Mouse (Mus musculus) bone marrow macrophage, adult 2 months (primary cell): Measurements from ENCODE around the gene Gas2.

Experiments used
- CTCF ChIP-seq: IDR thresholded peaks from 2 replicates; pipeline ENCODE4 v1.5.1; 2012; ENCODE audit warnings: low read depth, mild to moderate bottlenecking, low read length, moderate library complexity
- POLR2A ChIP-seq: IDR thresholded peaks from 2 replicates; pipeline ENCODE4 v1.6.1; 2012; ENCODE audit warnings: mild to moderate bottlenecking, low read depth, low read length, borderline replicate concordance

DNA sequence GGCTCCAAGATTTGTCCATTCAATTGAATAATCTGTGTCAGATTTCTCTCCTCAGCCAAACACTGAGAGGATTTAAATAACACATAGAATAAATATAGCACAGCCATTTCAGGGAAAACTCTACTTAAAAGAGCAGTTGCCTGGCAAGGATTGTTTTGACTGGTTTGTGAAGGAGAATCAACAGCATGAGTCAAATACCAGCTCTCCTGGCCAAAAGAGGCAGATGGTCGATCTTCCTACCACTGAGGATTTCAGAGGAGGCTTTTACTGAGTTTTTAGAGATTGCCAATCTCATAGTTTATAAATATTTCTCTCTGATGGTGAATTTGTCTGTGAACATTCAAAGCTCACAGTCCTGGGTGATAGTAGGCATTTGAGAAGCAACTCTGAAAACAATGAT, 41.9 kb upstream of the Gas2 start:
- TF ChIP-seq POLR2A (no peak), CTCF (no peak)
